Comparison of ENCODE assay signal across 15 mouse cellular contexts in the genomic region with DNA sequence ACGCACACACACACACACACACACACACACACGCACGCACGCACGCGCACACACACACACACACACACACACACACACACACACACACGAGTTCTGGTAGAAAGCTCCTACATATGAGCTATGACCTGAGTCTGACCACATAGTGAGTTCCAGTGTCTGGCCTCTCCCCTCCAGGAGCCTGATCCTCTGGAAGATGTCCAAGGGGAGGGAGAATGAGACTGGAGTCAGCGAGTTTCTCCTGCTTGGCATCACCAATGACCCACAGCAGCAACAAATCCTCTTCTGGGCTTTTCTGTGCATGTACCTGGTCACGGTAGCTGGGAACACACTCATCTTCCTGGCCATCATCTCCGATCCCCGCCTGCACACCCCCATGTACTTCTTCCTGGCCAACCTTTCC. TPM values are rescaled to one million over a fixed set of nuclear protein-coding genes. Genes with fewer than 3 reads are reported as not detected.
A peak's percentile ranks its signal among the peaks of the same experiment; 100 is the strongest.
DNase-seq lines count a peak whose midpoint lies in the region; TF ChIP-seq lines count a peak whose summit lies in the region.
"Not testable (repeated sequence)": the region's sequence is repeated elsewhere in the genome, so short reads cannot be mapped to it uniquely, and the experiment has no call there.
"Had no signal": no experiment of that assay in that cellular context is flagged by ENCODE, and none has a peak within 500 bp of the region (broad histone marks: within the 10 kb centered on the region; RNA-seq: fewer than 3 reads in every experiment).

No protein-coding gene starts in this region.

- H3K4me1 ChIP-seq in kidney, adult 2 months (ENCODE audit: control insufficient read depth, insufficient read depth, low read length), result not testable (repeated sequence)

- not testable (repeated sequence) for TF ChIP-seq CTCF in kidney, adult 2 months (conservative IDR thresholded peaks at IDR 0.05; ENCODE audit: insufficient read depth, insufficient read length, low read depth, low read length)

- not testable (repeated sequence) for H3K27ac ChIP-seq in kidney, adult 2 months (ENCODE audit: insufficient read depth, low read depth, low read length)

- not testable (repeated sequence) for H3K27me3 ChIP-seq in kidney, adult 2 months (replicated peaks; ENCODE audit: control insufficient read depth, insufficient read depth, low read length)

- H3K4me3 ChIP-seq in kidney, adult 2 months (ENCODE audit: insufficient read depth, low read depth, low read length), result not testable (repeated sequence)

- 58% methylated on average over 11 of the region's 11 CpGs for WGBS in kidney, adult 2 months

- DNase-seq in kidney, adult 11 months, result peak; percentile 14
- peak; percentile 13 for DNase-seq in kidney, adult 18-20 months
- peak; percentile 55 for DNase-seq in kidney, adult 2 months
- DNase-seq in kidney, adult 9 months, result peak; percentile 28
- peak; percentile 16 for DNase-seq in kidney, postnatal 10 days
- DNase-seq in kidney, postnatal 14 days, result peak; percentile 45
- peak; percentile 39 to 64 for DNase-seq in kidney, postnatal 25 days
- peak; percentile 29 to 60 for DNase-seq in kidney, postnatal 36 days

- H3K36me3 ChIP-seq in kidney, adult 2 months (ENCODE audit: control insufficient read depth, insufficient read depth, low read length), result not testable (repeated sequence)

- not testable (repeated sequence) for TF ChIP-seq POLR2A in kidney, adult 2 months (IDR thresholded peaks at IDR 0.05; ENCODE audit: low read depth, low read length)

RNA-seq across cellular contexts. Expression of a gene that starts 12.8 kb away (rescaled TPM):
- polyA plus RNA-seq in kidney, adult 2 months (2012; rRNA removed), result not detected in 2 replicates
- polyA plus RNA-seq: brain, embryonic 14.5 days; C2C12; G1E; Patski had no signal

RNA-seq across cellular contexts. Expression of a gene that starts 21.1 kb away (rescaled TPM):
- polyA plus RNA-seq in kidney, adult 2 months (2012; rRNA removed), result not detected in 2 replicates
- polyA plus RNA-seq: activated CD4-positive, CD25-positive, alpha-beta regulatory T cell, adult 4 months; adrenal gland, adult 2 months; brain, embryonic 14.5 days; C2C12; CD4-positive, CD25-positive, alpha-beta regulatory T cell, adult 4 months; G1E; Patski had no signal

RNA-seq across cellular contexts. Expression of a gene that starts 23.4 kb away (rescaled TPM):
- not detected in 2 replicates for polyA plus RNA-seq in kidney, adult 2 months (2012; rRNA removed)
- polyA plus RNA-seq: activated CD4-positive, CD25-positive, alpha-beta regulatory T cell, adult 4 months; adrenal gland, adult 2 months; brain, embryonic 14.5 days; C2C12; CD4-positive, CD25-positive, alpha-beta regulatory T cell, adult 4 months; G1E; Patski had no signal

RNA-seq across cellular contexts. Expression of a gene that starts 32.2 kb away (rescaled TPM):
- polyA plus RNA-seq in kidney, adult 2 months (2012; rRNA removed), result 2.2 and 5.2 TPM in 2 replicates
- polyA plus RNA-seq: activated CD4-positive, CD25-positive, alpha-beta regulatory T cell, adult 4 months; CD4-positive, CD25-positive, alpha-beta regulatory T cell, adult 4 months; G1E had no signal

RNA-seq across cellular contexts. Expression of a gene that starts 45.0 kb away (rescaled TPM):
- polyA plus RNA-seq in kidney, adult 2 months (2012; rRNA removed), result not detected in 2 replicates
- polyA plus RNA-seq: activated CD4-positive, CD25-positive, alpha-beta regulatory T cell, adult 4 months; adrenal gland, adult 2 months; brain, embryonic 14.5 days; C2C12; CD4-positive, CD25-positive, alpha-beta regulatory T cell, adult 4 months; G1E; Patski had no signal
